ENCODE assay signal across 1 mouse cellular context in the genomic region with DNA sequence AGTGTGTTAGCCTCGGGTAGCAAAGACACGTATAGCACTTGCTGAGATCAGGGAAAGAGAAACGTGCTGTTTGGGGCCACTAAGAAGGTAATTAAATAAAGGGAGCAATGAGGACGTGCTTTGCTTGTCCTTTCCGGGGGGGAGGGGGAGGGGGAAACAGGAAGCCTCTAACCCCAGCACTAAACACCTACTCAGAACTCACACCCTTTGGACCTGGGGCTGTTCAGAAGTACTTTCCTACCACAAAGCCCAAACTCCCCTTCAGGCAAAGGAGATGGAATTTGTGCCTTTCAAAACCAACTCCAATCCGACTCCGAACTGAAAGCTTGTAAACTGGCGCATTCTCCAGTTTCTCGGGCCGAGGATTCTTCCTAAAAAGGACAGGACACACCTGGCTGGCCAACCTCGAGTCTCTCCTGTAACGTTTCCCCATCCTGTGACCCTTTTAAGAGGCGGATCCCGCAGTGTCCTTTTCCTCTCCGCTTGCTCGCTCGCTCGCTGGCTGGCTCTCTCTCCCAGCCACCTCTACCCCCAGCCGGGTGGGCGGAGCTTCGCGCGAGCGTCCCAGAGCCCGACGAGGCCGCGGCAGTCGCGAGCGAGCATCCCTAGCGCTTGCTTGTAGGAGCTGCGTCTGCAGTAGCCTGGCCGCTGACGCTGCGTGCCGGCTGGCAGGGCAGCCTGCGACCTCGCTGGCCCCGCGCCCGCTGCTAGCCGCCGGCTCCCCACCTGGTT.
TF ChIP-seq lines count a peak whose summit lies in the region.

No protein-coding gene starts in this region.

TF ChIP-seq in MEL, 35 proteins besides CTCF, POLR2A, EP300 and RAD21 (continued from another document):
- TF ChIP-seq TBP (IDR thresholded peaks at IDR 0.05; ENCODE audit: low read depth, low read length) (peak; percentile 76; the same call in 1 of the 2 replicates), MAZ (IDR thresholded peaks at IDR 0.05; ENCODE audit: low read depth, low read length) (0 out of 2 replicates have a peak, but pooled peaks have one; percentile 27), MAX (IDR thresholded peaks at IDR 0.05; ENCODE audit: low read length) (peak; percentile 33; the same call in 1 of the 2 replicates), ZMIZ1 (IDR thresholded peaks at IDR 0.05; ENCODE audit: low read depth, low read length) (0 out of 2 replicates have a peak, but pooled peaks have one; percentile 57), SIN3A (IDR thresholded peaks at IDR 0.05; ENCODE audit: low read length) (peak; percentile 26)
